Mouse (Mus musculus) lung, postnatal 0 days (tissue): ENCODE results near the gene Mcrip2.

Experiments used
- CTCF ChIP-seq: IDR thresholded peaks from 2 replicates; pipeline ENCODE4 v1.5.1; 2016; ENCODE audit warnings: antibody characterized with exemption, mild to moderate bottlenecking
- EP300 ChIP-seq: IDR thresholded peaks from 2 replicates; pipeline ENCODE4 v1.6.1; 2016; ENCODE audit warnings: antibody characterized with exemption, mild to moderate bottlenecking, control low read depth

- TF ChIP-seq CTCF (peak; percentile 98), EP300 (no peak)
Measured at GRCm38 (mm10) chr17:25893975-25894617, 25.5 kb upstream of the Mcrip2 start.
